Mouse (Mus musculus) left cerebral cortex, postnatal 14 days (tissue): ENCODE measurements around the gene Gorasp1. TPM values are rescaled to one million over a fixed set of nuclear protein-coding genes. Genes with fewer than 3 reads are reported as not detected.

ENCODE experiments used
- DNase-seq, 2 experiments: peaks; one replicate each; pipeline ENCODE4 v3.0.0; 2021 to 2022; ENCODE audit warnings: low spot score in 2 of 2, mixed read lengths in 1 of 2
- intact Hi-C: fragments of 180-260 bp; cut with DNase I; formaldehyde crosslinking; loops from one replicate; pipeline ENCODE4 v1.15.1; 2025
- total RNA-seq, 2 experiments: library from RNA; stranded (reverse); gene quantifications; 2 replicates each; pipeline ENCODE4 v1.2.3; 2021

The Gorasp1 gene
- total RNA-seq, 2 experiments from 2014 or later: 31.3 to 33.7 TPM

DNA sequence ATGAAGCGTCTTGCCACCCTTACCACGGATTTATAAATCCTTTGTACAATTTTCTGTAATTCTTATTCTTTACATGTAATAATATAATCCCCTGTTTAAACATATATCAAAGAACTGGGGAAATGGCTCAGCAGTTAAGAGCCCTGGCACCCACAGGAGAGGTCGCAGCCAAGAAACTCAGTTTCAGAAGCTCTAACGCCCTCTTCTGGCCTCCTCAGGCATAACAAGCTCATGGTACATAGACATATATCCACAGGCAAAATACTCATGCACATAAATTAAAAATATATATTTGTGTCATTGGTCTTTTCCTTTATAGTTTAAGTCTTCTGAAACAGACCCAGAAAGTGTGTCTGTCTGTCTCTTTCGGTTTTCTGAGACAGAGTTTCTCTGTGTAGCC lies 37.2 kb upstream of the Gorasp1 start:
- intact Hi-C loops: no loop called here
- DNase-seq: no peak

DNA sequence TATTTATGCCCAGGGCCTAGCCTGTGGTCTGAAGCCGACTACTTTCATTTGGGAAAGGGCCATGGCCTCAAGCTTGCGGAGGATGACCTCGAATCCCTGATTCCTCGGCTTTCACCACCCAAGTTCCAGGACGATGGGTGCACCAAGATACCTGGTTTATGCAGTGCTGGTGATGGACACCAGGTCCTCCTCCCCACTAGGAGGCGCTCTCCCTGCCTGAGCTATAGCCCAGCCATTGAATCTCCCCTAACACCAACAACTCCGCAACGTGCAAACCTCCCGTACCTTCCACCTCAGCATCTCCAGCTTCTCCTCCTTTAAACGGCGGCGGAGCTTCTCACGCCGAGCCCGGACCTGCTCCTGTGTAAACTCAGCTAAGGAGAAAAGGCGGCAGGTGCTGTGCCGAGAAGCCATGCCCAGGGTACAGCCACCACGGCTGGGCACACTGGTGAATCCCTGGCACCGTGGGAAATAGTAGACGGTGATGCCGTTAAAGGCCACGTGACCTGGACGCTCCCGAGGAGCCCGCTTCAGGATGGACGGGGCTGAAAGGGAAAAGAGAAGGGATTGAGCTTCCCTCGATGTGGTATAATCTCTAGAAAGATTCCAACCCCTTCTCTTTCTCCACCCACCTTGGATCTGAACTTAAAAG lies 36.6 kb upstream of the Gorasp1 start:
- intact Hi-C loops: no loop called here
- DNase-seq: no peak

DNA sequence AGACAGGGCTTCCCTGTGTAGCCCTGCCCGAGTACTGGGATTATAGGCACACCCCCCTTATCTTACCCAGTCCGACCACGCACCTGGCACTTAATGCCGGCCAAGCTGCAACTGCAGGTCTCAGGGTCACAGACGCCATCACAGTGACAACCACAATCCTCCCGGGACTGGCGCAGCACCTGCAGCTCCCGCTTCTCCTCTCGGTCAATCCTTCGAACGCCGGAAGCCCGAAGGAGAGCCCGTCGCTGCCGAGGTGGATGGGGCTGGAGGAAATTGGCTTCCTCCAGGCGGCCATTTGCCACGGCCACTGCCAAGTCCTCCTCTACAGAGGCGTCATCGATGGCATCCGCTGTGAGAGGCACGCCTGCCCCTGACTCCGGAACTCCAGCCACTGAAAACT lies 35.9 kb upstream of the Gorasp1 start:
- DNase-seq: no peak

DNA sequence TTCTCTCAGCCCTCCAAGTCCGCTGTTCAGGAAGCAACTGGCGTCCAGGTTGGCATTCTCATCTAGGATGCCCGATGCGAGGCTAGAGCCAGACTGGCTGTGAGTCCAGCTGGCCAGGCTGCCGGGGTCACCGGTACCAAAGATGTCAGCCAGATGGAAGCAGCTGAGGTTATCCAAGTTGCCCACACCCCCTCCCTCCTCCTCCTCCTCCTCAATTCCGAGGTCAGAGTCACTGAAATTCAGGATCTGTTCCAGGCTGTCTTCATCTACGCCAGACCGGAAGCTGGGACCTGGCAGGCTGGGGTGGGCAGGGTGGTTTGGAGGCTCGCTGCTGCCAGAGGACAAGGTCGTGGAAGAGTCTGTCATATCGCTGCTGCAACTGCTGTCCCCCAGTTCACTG lies 35.2 kb upstream of the Gorasp1 start:
- DNase-seq: no peak
- intact Hi-C loops: no loop called here

More for the DNA sequence above, 35.9 kb upstream of the Gorasp1 start:
- intact Hi-C loops: no loop called here

DNA sequence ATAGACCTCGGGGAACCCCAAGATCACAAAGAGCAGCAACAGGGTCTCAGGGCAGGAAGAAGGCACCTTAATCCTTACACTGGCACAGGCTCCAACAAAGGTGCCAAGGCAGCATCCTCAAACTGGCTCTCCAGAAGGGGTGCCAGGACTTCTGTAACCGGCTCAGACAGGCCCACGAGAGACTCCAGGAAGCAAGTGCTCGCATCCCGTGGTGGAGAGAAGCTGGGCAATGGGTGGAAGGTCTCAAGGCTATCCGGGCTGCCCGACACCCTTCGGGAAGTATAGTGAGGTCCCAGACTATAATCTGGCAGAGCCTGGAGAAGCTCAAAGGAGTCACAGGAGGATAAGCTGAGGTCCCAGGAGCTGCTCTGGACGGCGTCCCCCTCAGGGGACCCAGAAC lies 34.8 kb upstream of the Gorasp1 start:
- intact Hi-C loops: no loop called here
- DNase-seq: no peak

DNA sequence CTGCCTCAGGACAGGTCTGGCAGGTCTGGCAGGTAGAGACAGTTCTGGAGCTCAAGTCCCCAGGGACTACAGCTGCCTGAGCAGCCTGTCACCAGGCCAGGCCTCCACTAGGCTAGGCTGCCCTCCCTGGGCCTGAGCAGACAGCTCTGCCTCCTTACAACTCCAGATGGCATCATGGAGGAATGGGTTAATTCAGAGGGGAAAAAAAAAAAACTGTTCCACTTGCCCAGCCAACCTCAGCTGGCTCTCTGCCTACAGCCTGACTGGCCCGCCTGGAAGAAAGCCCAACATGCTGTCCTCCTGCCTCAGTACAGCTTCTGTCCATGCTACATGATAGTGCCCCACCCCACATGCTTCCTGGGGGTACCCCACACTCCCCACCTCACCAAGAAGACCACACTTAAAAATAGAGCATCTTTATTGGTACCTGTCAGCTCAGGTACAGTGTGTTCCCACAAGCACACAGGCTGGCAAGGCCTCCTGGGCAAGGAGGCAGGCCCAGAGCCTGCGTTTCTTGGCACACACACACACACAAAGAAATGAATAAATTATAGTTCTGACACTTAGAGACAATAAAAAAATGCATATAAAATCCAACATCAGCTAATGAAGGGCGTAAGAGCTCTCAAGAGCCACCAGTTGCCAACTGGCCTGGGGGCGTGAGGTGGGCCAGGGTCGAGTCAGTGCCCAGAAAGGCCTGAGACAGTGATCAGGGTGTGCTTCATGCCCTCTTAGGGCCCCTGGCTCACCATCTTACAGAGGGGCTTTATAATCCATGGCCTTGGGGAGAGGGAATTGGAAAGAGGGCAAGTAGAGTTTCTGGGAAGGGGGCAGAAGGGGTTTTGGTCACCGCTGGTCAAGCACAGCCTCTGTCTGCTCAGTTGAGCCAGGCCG lies 33.6 kb upstream of the Gorasp1 start:
- intact Hi-C loops: no loop called here
- peak; percentile 58 to 77 for DNase-seq

DNA sequence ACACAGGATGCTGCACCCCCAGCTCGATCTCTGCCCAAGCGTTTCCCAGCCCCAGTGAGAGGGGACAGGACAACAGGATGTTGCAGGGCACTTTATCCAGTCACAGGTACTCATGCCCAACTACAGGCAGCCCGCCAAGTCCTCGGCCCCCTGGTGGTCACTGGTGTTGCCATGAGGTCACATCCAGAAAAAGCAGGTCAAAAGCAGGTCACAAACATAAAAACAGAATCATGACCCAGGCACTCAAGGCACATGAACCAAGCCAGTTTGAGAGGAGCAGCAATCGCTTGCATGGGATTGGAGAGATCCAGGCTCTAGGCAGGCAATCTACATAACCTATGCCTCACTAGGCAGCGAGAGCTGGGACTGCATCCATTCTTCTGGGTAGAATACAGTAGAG lies 32.9 kb upstream of the Gorasp1 start:
- no peak for DNase-seq

DNA sequence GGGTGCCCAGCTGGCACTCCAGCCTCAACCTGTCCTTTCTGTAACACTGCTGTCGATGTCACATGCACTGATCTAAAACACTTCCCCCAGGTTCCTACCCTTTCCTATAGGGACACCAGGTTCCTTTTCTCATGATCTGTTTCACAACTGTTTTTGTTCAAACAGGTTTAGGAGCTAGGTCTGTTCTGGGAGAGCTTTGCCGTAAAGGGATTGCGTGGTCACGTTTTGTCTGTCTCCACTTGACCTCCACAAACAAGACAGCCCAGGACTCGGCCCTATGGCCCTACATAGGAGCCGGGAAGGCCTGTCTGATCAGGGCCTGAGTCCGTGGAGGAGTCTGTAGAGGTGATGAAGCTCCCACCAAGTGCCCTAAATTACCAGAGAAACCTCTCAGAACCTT lies 32.4 kb upstream of the Gorasp1 start:
- intact Hi-C loops: no loop called here
- DNase-seq: no peak

More for the DNA sequence above, 32.9 kb upstream of the Gorasp1 start:
- intact Hi-C loops: no loop called here

DNA sequence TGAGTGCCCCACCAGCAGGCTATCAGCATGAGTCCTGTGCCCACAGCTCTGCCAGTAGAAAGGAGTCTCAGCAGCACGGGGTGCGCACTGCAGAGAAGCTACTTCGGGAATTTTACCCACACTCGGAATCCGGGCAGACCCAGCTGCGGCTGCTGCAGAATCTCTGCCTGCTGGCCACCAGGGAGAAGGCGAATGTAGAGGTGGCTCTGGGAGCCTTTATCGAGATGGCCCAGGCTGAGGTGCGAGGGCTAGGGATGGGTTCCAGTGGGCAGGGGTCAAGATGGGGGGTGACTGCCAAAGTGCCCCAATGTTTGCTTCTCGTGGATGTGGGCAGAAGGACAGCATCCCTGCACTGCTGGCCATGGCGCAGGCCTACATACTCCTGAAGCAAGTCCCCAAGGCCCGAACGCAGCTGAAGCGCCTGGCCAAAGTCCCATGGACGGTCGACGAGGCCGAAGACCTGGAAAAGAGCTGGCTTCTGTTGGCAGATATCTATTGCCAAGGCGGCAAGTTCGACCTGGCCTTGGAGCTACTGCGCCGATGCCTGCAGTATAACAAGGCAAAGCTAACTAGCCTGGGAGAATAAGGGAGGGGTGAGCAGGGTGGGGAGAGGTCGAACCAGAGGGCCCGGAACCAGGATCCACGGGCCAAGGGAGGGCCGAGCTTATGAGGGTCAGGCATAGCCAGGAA lies 29.0 kb upstream of the Gorasp1 start:
- DNase-seq: no peak
- intact Hi-C loops: no loop called here

DNA sequence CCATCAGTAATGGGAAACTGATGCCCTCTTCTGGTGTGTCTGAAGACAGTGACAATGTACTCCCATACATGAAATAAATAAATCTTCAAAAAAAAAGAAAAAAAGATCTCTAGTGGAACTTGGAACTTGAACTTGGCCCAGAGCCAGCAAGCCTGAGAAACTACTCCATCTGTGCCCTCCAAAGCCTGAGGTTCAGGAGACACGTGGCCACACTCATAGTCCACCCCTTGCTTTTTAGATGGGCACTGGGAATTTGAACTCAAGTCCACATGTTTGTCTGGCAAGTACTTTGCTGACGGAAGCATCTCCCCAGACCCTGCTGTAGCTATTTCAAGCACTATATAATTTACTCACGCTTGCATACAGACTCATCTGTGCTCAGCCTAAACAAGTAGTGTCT lies 27.8 kb upstream of the Gorasp1 start:
- intact Hi-C loops: no loop called here
- no peak for DNase-seq

DNA sequence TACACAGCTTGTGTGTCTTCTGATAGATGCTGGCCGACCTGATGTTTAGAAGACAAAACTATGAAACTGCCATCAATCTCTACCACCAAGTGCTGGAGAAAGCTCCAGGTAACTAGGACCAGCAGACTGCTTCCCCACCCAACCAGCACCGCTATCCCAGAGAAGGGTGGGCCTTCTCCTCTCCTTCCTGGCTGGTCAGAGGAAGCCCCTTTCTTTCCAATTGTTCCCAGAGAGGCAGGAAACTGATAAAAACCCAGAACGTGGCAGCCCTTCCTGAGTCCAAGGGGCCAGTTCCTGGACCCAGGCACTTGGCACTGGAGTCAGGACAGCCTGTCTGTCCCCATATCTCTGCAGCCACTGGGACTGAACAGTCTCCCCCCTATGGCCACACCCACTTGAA lies 26.8 kb upstream of the Gorasp1 start:
- DNase-seq: no peak
- intact Hi-C loops: loop anchor here (5.0 kb wide), 1 partner anchor 48 kb away; no protein-coding TSS in a partner anchor

DNA sequence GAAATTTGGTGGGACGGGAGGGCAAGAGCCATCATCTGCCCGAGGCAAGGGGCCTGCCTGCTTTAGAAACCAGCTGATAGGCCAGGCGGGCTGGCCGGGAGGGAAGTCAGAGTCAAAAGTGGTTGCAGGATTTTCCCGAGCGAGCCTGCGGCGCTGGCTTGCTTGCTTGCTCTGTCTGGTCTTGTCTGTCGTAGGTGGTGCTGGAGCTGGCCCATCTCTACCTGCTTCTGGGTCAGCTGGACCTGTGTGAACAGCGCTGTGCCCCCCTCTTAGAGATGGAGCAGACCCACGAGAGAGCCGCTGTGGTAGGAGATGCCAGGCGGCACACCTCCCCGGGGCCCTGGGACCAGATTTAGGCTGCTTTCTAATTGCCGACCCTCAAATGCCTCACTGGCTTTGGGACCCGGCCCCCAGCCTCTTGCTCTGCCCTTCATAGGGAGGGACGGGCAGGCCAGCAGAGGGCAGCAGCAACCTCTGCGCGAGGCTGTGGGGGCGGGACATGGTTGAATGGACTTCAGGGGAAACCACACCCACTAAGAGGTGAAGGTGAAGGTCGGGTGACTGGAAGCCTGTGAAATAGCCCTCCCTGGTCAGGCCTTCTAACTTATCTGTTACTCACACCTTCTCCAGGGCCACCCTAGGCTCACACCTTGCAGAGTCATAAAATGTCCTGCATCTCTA lies 25.8 kb upstream of the Gorasp1 start:
- intact Hi-C loops: loop anchor here (5.0 kb wide), 1 partner anchor 49 kb away; no protein-coding TSS in a partner anchor
- peak in 1 of 2 experiments; percentile 19 for DNase-seq

DNA sequence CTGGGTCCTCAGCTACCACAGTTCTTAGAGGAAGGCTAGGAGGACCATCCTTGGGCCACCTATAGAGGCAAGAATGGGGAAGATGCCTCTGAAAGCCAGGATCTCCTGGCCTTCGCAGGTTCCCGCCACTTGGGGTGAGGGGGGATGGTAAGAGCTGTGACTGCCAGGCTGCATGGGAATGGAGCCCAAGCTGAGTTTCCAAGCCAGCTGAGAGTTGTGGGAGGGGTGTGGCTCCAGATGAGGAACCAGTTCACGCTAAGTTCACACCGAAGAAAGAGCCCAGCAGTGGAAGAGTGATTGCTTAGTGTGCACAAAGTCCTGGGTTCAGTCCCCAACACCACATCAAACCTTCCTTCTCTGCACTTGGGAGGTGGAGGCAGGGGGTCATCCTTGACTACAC lies 24.9 kb upstream of the Gorasp1 start:
- no peak for DNase-seq
- intact Hi-C loops: loop anchor here (5.0 kb wide), 1 partner anchor 50 kb away; no protein-coding TSS in a partner anchor

DNA sequence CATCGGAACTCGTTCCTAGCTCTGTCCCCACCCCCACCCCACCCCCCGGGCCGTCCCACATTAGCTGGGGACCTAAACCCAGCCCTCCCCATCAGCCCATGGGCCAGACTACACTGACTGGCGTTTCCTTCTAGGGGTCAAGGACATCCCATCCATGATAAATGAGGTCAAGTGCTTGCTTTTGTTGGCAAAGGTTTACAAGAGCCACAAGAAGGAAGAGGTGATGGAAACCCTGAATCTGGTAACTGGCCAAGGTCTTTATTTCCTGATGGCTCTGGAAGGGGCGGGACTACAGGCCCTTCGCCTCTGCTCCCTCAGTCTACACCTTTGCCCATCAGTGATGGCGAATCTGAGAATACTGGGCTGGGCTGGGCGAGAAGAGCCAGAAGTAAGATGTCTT lies 21.5 kb upstream of the Gorasp1 start:
- DNase-seq: no peak
- intact Hi-C loops: no loop called here

DNA sequence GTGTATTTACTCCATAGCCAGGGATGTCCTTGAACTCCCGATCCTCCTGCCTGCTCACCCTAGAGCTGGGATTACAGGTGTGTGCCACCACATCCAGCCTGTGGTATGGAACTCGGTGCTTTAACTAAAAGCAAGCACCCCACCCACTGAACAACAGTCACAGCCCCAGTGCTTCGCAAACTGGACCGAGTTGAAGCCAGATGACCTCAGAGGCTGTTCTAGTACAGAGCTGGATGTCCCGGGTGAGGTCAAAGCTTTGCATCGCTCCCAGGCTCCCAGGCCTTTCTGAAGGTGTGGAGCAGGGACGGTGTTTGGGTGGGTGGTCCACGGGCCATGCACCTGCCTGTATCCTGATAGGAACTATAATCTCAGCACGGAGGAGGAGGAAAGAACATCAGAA lies 14.0 kb upstream of the Gorasp1 start:
- intact Hi-C loops: no loop called here
- DNase-seq: no peak

DNA sequence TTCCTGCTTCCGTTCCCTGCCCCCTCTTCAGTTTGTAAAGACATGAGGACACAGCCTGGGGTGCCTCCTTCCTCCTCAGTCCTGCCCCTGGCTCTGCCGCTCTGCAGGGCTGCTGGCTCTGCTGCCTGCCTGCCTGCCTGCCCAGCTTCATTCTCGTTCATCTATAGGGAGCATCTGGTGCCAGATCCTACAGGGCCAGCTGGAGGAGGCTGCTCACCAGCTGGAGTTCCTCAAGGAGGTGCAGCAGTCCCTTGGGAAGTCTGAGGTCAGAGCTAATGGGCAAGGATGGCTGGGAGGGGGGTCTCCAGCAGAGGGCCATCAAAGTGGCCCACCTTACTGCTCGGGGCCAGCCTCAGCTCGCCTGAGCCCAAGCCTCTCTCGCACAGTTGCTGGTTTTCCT lies 13.1 kb upstream of the Gorasp1 start:
- intact Hi-C loops: no loop called here
- no peak for DNase-seq

DNA sequence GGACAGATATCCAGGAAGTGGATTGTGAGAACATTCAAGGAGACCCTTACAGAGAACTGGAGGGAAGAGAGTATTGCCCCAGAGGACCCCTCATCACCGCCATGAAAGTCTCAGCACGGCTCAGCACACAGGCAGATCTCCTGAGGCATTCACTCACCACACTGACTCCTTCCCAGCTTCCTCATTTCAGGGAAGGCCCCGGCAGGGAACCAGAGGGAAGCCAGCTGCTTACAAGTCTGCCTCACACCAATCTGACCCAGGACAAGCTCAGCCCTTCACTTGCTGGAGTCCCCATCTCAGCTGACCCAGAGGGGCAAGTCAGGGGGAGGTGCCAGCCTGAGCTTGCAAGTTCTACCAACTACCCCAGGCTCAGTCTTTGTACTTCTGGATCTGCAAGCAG lies 11.4 kb upstream of the Gorasp1 start:
- no peak for DNase-seq
- intact Hi-C loops: no loop called here

DNA sequence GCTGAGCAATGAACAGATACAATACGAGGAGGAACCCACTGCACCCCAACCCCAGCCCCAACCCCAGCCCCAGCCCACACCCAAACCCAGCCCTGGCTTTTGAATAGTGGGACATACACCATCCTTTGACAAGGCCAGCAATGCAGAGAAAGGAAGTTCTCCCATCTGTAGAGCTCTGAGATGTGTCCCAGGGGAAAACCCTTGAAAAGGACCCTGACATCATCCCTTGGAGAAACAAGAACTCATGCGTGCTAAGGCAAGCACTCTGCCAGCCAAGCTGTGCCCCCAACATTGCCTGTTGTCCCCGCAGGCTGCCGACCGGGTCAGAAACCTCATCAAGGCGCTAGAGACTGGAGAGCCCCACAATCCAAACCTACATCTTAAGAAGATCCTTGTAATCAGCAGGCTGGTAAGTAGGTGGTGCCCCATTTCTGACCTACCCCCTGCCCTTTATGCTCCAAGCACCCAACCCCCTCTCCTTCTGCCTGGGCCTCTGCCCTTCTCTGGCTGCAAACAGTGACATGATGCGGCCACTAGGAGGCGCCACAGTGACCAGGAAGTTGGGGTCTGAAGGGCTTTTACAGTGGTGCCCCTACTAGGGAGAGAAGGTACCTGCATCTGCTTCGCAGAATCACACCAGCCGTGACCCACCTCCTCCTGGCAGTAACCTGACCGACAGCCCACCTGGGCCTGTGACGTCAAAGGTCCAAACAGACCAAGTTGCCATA lies 8.0 kb upstream of the Gorasp1 start:
- intact Hi-C loops: no loop called here
- no peak for DNase-seq

DNA sequence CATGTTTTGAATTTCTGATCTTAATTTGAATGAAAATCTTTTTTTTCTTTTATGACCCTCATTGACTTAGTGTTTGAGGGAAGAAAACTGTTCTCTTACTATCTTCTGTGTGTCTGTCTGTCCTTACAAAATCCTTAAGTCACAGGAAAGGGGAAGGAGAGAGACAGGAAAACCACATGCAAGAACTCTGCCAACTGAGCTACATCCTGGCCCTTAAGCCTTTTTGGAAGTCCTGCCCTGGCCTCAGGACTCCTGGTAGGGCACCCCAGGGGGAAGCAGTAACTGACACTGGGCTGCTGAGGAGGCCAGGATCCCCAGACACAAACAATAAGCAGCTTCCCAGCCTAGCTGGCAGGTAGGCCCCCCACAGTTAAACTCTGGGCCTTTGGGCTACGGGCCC lies 6.0 kb upstream of the Gorasp1 start:
- intact Hi-C loops: no loop called here
- no peak for DNase-seq
